Mouse (Mus musculus) embryonic facial prominence, embryonic 15.5 days (tissue): ENCODE measurements around the gene Fam57a. TPM values are rescaled to one million over a fixed set of nuclear protein-coding genes. Genes with fewer than 3 reads are reported as not detected.
"Not testable (repeated sequence)": the region's sequence is repeated elsewhere in the genome, so short reads cannot be mapped to it uniquely, and the experiment has no call there.

ENCODE experiments used
- ATAC-seq: fragments of 200-750 bp; cut with Nextera tagmentation; 2 replicates; pipeline ENCODE4 v1.8.0; 2017; ENCODE audit warnings: low read depth, moderate TSS enrichment; ENCODE audit not compliant: insufficient number of reproducible peaks, low FRiP score, low TSS enrichment
- H3K27ac ChIP-seq: fragments of 300-500 bp; sonication (generic); replicated peaks from 2 replicates; pipeline ENCODE4 v1.5.1; 2015; ENCODE audit warnings: mild to moderate bottlenecking, inconsistent platforms
- H3K27me3 ChIP-seq: fragments of 300-500 bp; sonication (generic); 2 replicates; pipeline ENCODE4 v1.6.1; 2015; ENCODE audit warnings: inconsistent platforms
- H3K36me3 ChIP-seq: fragments of 300-500 bp; sonication (generic); 2 replicates; pipeline ENCODE4 v1.6.1; 2015; ENCODE audit warnings: mild to moderate bottlenecking, inconsistent platforms
- H3K4me1 ChIP-seq: fragments of 300-500 bp; sonication (generic); 2 replicates; pipeline ENCODE4 v1.6.1; 2015; ENCODE audit warnings: inconsistent platforms
- H3K4me2 ChIP-seq: fragments of 300-500 bp; sonication (generic); replicated peaks from 2 replicates; pipeline ENCODE4 v1.6.1; 2015; ENCODE audit warnings: mild to moderate bottlenecking, inconsistent platforms
- H3K4me3 ChIP-seq: fragments of 300-500 bp; sonication (generic); replicated peaks from 2 replicates; pipeline ENCODE4 v1.5.1; 2015; ENCODE audit warnings: mild to moderate bottlenecking, inconsistent platforms
- H3K9ac ChIP-seq: fragments of 300-500 bp; sonication (generic); 2 replicates; pipeline ENCODE4 v1.6.1; 2015; ENCODE audit warnings: inconsistent platforms
- H3K9me3 ChIP-seq: fragments of 300-500 bp; sonication (generic); replicated peaks from 2 replicates; pipeline ENCODE4 v1.6.1; 2016; ENCODE audit warnings: inconsistent platforms
- WGBS: fragments of 180-500 bp; shearing (Covaris S2); methylation state at CpG from one replicate; pipeline ENCODE4 v1.1.7; 2015; 5-methylcytosine and 5-hydroxymethylcytosine counted together
- polyA plus RNA-seq: library from polyadenylated mRNA; unstranded; fragments of >200 nt; fragmentation: Nextera tagmentation; extraction: Ambion mirVana; gene quantifications from 2 replicates; pipeline ENCODE4 v1.2.1, GENCODE M21; 2015

The Fam57a gene
- polyA plus RNA-seq, 1 experiment from 2014 or later, result 74.0 TPM

DNA sequence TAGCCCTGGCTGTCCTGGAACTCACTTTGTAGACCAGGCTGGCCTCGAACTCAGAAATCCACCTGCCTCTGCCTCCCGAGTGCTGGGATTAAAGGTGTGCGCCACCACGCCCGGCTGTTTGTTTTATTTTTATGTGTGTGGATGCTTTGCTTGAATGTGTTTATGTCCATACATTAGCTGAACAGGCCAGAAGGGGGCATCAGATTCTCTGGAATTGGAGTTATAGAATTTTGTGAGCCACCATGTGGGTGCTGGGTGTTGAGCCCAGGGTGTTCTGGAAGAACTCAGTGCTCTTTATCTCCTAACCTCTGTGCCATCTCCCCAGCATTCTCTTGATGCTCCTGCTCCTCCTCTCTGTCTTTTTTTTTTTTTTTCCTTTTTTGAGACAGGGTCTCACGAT, 7.4 kb downstream of the Fam57a start:
- H3K27me3 ChIP-seq, result no peaks in the 10 kb centered on the region
- ATAC-seq, result no peak
- H3K9ac ChIP-seq, result no peak overlapping the region
- H3K27ac ChIP-seq, result no peak overlapping the region
- no peak overlapping the region for H3K4me2 ChIP-seq
- no peaks in the 10 kb centered on the region for H3K4me1 ChIP-seq
- no peaks in the 10 kb centered on the region for H3K9me3 ChIP-seq
- no peak overlapping the region for H3K4me3 ChIP-seq
- H3K36me3 ChIP-seq, result no peaks in the 10 kb centered on the region
- 77% methylated on average over 6 of the region's 6 CpGs for WGBS

DNA sequence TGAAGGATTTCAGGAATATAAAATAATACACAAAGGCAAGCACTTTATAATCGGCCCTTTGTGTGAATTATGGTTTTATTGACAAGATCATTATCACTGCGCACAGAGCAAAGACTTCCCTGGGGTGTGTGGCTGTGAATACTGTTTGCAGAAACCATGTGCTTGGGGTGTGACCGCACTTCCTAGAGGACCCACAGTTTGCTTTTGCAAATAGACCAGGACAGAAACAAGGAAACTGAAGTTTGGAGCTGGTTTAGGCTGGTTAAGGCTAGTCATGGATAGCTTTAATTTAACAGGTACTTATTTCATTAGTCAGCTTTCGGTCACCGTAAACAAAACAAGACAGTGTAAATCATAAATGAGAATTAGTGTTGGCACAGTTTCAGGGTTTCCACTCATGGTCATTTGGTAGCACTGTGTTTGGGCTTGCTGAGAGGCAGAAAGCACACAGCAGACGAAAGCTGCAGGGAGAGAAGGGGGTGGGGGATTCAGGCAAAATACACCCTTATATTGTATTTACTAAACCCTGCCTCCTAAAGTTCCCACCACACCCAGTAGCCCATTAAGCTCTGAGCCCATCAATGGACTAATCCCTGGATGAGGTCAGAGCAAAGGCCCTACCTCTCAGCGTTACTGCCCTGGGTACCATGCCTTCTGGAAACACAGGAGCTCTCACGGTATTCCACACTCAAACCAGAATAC, 17.0 kb downstream of the Fam57a start:
- H3K4me1 ChIP-seq, result peaks cover 3% of the 10 kb centered on the region; the same call in 1 of the 2 replicates
- H3K9ac ChIP-seq, result no peak overlapping the region
- H3K27ac ChIP-seq, result no peak overlapping the region
- 60% methylated on average over 8 of the region's 8 CpGs for WGBS
- no peak for ATAC-seq
- H3K9me3 ChIP-seq, result no peaks in the 10 kb centered on the region
- H3K4me3 ChIP-seq, result no peak overlapping the region
- H3K36me3 ChIP-seq, result no peaks in the 10 kb centered on the region
- H3K27me3 ChIP-seq, result no peaks in the 10 kb centered on the region
- no peak overlapping the region for H3K4me2 ChIP-seq

DNA sequence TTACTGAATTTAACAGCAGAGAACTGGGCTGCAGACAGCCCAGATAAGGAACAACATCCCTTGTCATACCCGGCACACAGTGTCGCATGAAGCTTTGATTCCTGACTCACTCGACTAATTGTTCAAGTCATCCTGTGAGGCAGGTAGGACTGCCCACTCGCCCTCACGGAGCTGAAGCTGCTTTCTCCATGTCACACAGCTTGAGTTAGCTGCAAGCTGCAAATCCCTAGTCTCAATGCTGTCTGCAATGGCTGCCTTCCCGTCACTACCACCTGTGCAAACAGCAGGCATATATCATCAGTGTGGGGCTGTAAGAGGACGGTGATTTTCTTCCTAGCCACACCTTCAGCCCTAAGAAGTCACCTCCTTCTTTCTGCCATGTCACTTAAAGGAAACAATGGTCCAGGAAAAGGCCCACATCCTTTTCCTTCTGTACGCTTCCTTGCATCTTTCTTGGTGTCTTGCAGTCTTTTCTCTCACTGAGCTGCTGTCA, 17.6 kb downstream of the Fam57a start:
- H3K9ac ChIP-seq, result no peak overlapping the region
- no peaks in the 10 kb centered on the region for H3K9me3 ChIP-seq
- no peaks in the 10 kb centered on the region for H3K36me3 ChIP-seq
- 46% methylated on average over 8 of the region's 8 CpGs for WGBS
- H3K4me1 ChIP-seq, result peaks cover 6% of the 10 kb centered on the region; the same call in 1 of the 2 replicates
- ATAC-seq, result no peak
- no peak overlapping the region for H3K4me2 ChIP-seq
- H3K27ac ChIP-seq, result no peak overlapping the region
- no peak overlapping the region for H3K4me3 ChIP-seq
- no peaks in the 10 kb centered on the region for H3K27me3 ChIP-seq

DNA sequence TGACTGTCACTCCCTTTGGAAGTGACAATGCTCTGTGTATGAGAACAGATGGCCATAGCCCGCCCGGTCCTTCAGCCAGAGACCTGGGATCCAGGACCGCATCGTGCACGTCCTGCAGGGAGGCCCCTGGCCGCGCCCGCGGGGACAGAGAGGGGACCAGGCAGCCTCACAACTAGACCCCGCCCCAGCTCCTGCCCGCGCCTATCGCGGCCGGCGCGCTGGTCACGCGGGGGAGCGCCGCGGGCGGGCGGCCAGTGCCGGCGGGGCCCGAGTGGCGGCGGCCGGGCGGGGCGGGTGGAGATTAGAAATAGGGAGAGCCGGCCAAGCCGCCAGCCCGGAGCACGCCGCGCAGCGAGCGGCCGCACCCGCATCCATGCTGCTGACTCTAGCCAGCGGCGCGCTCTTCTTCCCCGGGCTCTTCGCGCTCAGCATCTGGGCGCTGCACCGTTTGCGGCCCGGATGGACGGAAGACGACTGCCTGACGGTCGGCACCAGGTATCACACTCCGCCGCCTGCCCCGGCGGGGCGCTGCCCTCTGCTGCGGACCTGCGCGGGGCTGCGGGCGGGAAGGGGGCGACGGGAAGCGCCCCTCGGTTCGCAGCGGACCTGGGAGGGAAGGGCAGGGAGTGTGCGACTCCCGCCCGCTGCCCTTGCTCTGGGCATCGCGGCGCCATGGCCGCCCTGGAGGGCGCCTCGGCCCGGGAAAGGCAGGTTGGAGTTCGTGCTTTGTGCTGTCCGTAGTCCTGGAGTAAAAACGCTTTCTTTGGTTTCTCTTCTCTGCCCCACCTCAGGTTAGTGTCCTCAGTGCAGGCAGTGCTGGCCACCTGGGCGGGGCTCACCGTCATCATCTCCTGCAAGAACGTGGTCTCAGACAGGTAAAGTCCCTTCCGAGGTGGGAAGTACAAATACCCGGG, 22.5 kb downstream of the Fam57a start:
- Histone ChIP-seq H3K27ac (peak overlapping the region; percentile 74), H3K4me3 (peak overlapping the region; percentile 74), H3K9ac (peak overlapping the region; percentile 73), H3K36me3 (peaks cover 13% of the 10 kb centered on the region; the same call in 1 of the 2 replicates), H3K4me1 (peaks cover 12% of the 10 kb centered on the region; the same call in 1 of the 2 replicates), H3K9me3 (no peaks in the 10 kb centered on the region), H3K4me2 (peak overlapping the region; percentile 83), H3K27me3 (no peaks in the 10 kb centered on the region)
- ATAC-seq, result peak; percentile 98
- WGBS, result under 1% methylated on average over 90 of the region's 90 CpGs

DNA sequence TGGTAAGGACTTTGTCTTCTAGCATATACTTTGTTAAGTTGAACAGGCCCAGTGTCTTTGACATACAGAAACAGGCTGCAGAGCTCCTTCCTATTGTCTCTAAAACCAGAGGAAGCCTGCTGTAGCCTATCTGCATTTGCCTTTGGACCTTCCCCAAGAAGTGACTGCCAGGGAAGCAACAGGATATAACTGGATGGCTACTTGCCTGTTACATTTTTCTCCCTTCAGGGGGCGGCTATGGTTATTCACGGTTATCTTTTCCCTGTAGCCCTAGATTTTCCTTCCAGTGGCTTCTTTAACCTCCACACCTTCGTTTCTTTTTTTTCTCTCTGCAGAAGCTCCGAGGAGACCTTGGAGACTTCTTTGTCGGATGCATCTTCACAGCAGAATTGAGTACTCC, 27.3 kb downstream of the Fam57a start:
- Histone ChIP-seq H3K9ac (no peak overlapping the region), H3K36me3 (peaks cover 45% of the 10 kb centered on the region), H3K27ac (no peak overlapping the region), H3K27me3 (no peaks in the 10 kb centered on the region), H3K4me3 (no peak overlapping the region), H3K4me1 (0 out of 2 replicates have a peak, but pooled peaks cover 6% of the 10 kb centered on the region), H3K9me3 (no peaks in the 10 kb centered on the region), H3K4me2 (no peak overlapping the region)
- 87% methylated on average over 5 of the region's 5 CpGs for WGBS
- ATAC-seq, result no peak

DNA sequence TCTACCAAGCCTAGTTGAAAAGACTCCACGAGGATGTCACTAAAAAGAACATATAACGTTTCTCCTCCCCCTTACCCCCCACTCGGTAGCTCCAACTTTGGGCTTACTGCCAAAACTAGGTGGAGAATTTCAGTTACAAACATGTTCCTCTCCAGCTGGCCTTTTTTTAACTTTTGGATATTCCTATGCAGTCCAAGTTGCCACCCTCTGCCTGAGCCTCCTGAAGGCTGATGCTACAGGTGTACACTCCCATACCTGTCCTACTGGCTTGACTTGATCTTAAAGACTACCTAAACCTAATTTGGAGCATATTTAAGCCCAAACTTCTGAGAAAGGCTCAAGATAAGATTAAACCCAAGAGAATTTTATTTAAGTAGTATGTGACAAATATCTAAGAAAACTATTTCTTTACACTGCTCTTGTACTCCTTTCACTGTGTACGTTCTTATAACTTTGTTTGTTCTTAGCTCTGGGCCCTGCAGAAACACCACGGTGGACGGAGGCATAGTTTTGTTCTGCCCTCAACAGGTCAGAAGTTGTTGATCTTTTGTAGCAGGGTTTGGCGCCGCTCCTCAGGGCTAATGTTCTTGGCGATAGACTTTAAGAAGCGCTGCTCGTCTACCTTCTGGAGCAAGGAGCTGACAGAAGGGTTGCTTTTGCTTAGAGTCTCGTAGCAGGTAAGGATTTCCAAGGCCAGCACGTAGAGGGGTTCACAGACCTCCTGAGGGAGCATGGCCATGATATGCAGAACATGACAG, 30.9 kb downstream of the Fam57a start:
- Histone ChIP-seq H3K36me3 (peaks cover 63% of the 10 kb centered on the region), H3K27ac (peak overlapping the region; percentile 51), H3K9me3 (no peaks in the 10 kb centered on the region), H3K4me2 (no peak overlapping the region), H3K9ac (no peak overlapping the region), H3K27me3 (no peaks in the 10 kb centered on the region), H3K4me1 (no peaks in the 10 kb centered on the region), H3K4me3 (no peak overlapping the region)
- no peak for ATAC-seq
- WGBS, result 70% methylated on average over 13 of the region's 13 CpGs

DNA sequence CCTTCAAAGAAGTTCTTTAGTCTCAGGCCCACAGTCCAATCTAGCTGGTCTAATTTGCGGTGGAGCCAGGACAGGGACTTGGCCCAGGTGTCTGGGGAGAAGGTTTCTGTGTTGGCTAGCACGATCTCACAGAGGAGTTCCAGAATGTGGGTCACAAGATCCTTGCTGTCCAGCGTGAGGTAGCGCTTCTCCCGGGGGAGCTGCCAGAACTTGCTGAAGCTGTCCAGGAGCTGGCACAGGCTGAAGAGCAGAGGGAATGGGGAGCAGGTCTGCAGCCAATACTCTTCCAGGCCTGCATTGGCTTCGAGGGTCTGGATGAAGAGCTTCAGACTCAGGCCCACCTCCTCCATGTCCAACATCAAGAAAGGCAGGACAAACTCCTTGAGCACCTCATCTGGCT, 32.1 kb downstream of the Fam57a start:
- H3K4me2 ChIP-seq, H3K4me1 ChIP-seq, H3K27me3 ChIP-seq, ATAC-seq, H3K9ac ChIP-seq, H3K4me3 ChIP-seq, H3K9me3 ChIP-seq, H3K27ac ChIP-seq: not testable (repeated sequence)
- WGBS, result 90% methylated on average over 5 of the region's 6 CpGs
- peaks cover 57% of the 10 kb centered on the region for H3K36me3 ChIP-seq

DNA sequence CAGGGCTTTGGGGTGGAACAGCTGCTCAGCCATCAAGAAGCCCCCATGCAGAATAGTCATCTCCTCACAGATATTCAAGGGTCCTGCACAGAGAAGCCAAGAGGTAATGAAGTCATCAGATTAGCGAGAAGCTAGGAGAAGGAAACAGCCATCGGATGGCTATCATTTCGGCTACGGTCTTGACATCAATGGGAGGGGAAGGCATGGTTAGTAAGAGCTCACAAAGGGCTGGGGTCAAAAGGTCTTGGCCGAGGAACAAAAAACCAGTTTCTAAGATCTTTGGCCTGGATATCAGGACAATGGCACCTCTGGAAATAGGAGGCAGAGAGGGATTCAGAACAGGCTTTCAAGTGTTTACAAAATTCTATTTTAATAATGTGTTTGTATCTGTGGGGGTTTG, 34.4 kb downstream of the Fam57a start:
- H3K27me3 ChIP-seq, result no peaks in the 10 kb centered on the region
- peaks cover 15% of the 10 kb centered on the region for H3K4me1 ChIP-seq
- 80% methylated on average over 5 of the region's 5 CpGs for WGBS
- no peaks in the 10 kb centered on the region for H3K9me3 ChIP-seq
- H3K4me2 ChIP-seq, result no peak overlapping the region
- H3K36me3 ChIP-seq, result peaks cover 37% of the 10 kb centered on the region
- ATAC-seq, result no peak
- no peak overlapping the region for H3K27ac ChIP-seq
- no peak overlapping the region for H3K4me3 ChIP-seq
- H3K9ac ChIP-seq, result no peak overlapping the region

DNA sequence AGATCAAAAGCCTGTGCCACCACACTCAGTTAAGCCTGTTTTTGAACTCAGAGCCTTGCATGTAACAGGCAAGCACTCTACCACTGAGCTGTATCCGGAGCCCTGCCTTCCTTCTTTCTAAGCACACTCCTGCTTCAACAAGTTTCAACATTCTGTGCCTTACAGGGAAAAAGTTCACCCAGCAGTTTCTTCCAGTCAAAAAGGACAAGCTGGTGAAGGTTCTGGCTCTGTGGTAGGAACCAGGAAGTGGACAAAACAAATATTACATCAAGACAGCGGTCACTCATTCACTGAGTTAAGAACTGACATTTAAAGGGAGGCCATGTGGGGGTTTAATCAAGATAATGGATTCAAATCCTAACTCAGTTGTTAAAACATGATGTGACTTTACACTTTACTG, 35.5 kb downstream of the Fam57a start:
- peaks cover 25% of the 10 kb centered on the region for H3K36me3 ChIP-seq

DNA sequence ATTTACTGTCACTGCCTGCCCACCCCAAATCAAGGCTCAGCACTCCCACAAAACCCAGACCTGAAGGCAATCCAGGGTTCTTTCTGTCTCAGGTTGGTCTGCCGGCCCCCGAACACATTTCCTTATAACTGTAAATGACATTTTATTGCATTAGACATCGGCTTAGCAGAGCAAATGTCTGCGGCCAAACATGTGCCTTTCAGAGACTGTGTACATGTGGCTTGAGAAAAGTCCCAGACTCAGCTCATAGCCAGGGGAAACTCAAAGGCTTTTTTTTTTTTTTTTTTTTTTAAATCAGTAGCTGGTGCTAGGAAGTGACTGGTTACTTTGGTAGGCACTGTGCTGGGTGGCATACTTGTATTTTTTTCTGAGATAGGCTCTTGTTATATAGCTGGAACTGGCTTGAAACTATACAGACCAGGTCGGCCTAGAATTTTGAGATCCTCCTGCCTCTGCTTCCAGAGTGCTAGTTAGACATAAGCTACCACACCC, 36.6 kb downstream of the Fam57a start:
- Histone ChIP-seq H3K9me3 (no peaks in the 10 kb centered on the region), H3K4me3 (peak overlapping the region; percentile 88; the same call in 1 of the 2 replicates), H3K4me2 (peak overlapping the region; percentile 66), H3K27me3 (no peaks in the 10 kb centered on the region), H3K9ac (0 out of 2 replicates have a peak overlapping the region, but pooled peaks have one; percentile 91), H3K4me1 (peaks cover 15% of the 10 kb centered on the region), H3K27ac (peak overlapping the region; percentile 97), H3K36me3 (peaks cover 27% of the 10 kb centered on the region)
- ATAC-seq, result no peak
- 82% methylated on average over 5 of the region's 5 CpGs for WGBS

More for the DNA sequence above, 35.5 kb downstream of the Fam57a start:
- no peaks in the 10 kb centered on the region for H3K9me3 ChIP-seq
- H3K4me1 ChIP-seq, result peaks cover 15% of the 10 kb centered on the region
- H3K4me3 ChIP-seq, result no peak overlapping the region
- H3K27ac ChIP-seq, result no peak overlapping the region
- H3K9ac ChIP-seq, result no peak overlapping the region
- no peak for ATAC-seq
- H3K27me3 ChIP-seq, result no peaks in the 10 kb centered on the region
- 93% methylated on average over 2 of the region's 2 CpGs for WGBS
- H3K4me2 ChIP-seq, result no peak overlapping the region
